Mouse (Mus musculus): ENCODE data around the gene Vmn1r194. TPM values are rescaled to one million over a fixed set of nuclear protein-coding genes. Genes with fewer than 3 reads are reported as not detected.
"Not testable (repeated sequence)": the region's sequence is repeated elsewhere in the genome, so short reads cannot be mapped to it uniquely, and the experiment has no call there.

The Vmn1r194 gene
- polyA plus RNA-seq (2014; fragmentation: Nextera tagmentation; extraction: Ambion mirVana): not detected in 2 replicates

- no peaks in the 10 kb centered on the region for H3K9me3 ChIP-seq (ENCODE audit: control insufficient read depth, low read length)
- ATAC-seq (replicated peaks; ENCODE audit: low FRiP score, low TSS enrichment, low read depth): no peak
- H3K27me3 ChIP-seq (replicated peaks; ENCODE audit: control insufficient read depth, insufficient read depth, low read length): no peaks in the 10 kb centered on the region
- DNase-seq (ENCODE audit: low spot score): no peak
- WGBS: 26% methylated on average over 1 of the region's 1 CpGs
- H3K4me2 ChIP-seq (ENCODE audit: low read length): no peak within 1 kb of the TSS
- no peaks in the 10 kb centered on the region for H3K4me1 ChIP-seq (replicated peaks; ENCODE audit: control insufficient read depth, insufficient read depth, low read length)
- H3K27ac ChIP-seq (ENCODE audit: low read depth): no peak within 1 kb of the TSS
- H3K9ac ChIP-seq (ENCODE audit: low read length): no peak within 1 kb of the TSS
- H3K4me3 ChIP-seq (ENCODE audit: low read depth, low read length): no peak within 1 kb of the TSS
- no peaks in the 10 kb centered on the region for H3K36me3 ChIP-seq (ENCODE audit: control insufficient read depth, insufficient read depth, low read length)
Observed at GRCm38 (mm10) chr13:22243915-22244314, at the start of gene Vmn1r194. TSS of gene Vmn1r194 (plus strand) at chr13:22244215.

GRCm38 (mm10) chr13:22223060-22223459 lies 21.0 kb upstream of the Vmn1r194 start, which contains the start of gene Vmn1r193:
TSS of gene Vmn1r193 (minus strand) at chr13:22223160.
- not testable (repeated sequence) for H3K36me3 ChIP-seq (ENCODE audit: control insufficient read depth, insufficient read depth, low read length); H3K4me2 ChIP-seq (ENCODE audit: low read length); ATAC-seq (replicated peaks; ENCODE audit: low FRiP score, low TSS enrichment, low read depth); H3K9ac ChIP-seq (ENCODE audit: low read length); H3K27me3 ChIP-seq (replicated peaks; ENCODE audit: control insufficient read depth, insufficient read depth, low read length); H3K9me3 ChIP-seq (ENCODE audit: control insufficient read depth, low read length); H3K4me1 ChIP-seq (replicated peaks; ENCODE audit: control insufficient read depth, insufficient read depth, low read length); H3K27ac ChIP-seq (ENCODE audit: low read depth); DNase-seq (ENCODE audit: low spot score); H3K4me3 ChIP-seq (ENCODE audit: low read depth, low read length)
- WGBS: 75% methylated on average over 1 of the region's 1 CpGs

GRCm38 (mm10) chr13:22270222-22270621 lies 26.2 kb downstream of the Vmn1r194 start, which contains the start of gene Vmn1r195:
TSS of gene Vmn1r195 (plus strand) at chr13:22270522.
- H3K9me3 ChIP-seq (ENCODE audit: control insufficient read depth, low read length); ATAC-seq (replicated peaks; ENCODE audit: low FRiP score, low TSS enrichment, low read depth); DNase-seq (ENCODE audit: low spot score); H3K4me2 ChIP-seq (ENCODE audit: low read length); H3K9ac ChIP-seq (ENCODE audit: low read length); H3K36me3 ChIP-seq (ENCODE audit: control insufficient read depth, insufficient read depth, low read length); H3K27me3 ChIP-seq (replicated peaks; ENCODE audit: control insufficient read depth, insufficient read depth, low read length); H3K4me3 ChIP-seq (ENCODE audit: low read depth, low read length); H3K4me1 ChIP-seq (replicated peaks; ENCODE audit: control insufficient read depth, insufficient read depth, low read length); H3K27ac ChIP-seq (ENCODE audit: low read depth): not testable (repeated sequence)
- 98% methylated on average over 1 of the region's 1 CpGs for whole genome bisulfite sequencing

- DNase-seq (ENCODE audit: low spot score): no peak
- ATAC-seq (replicated peaks; ENCODE audit: low FRiP score, low TSS enrichment, low read depth): no peak
- Histone ChIP-seq H3K27ac (ENCODE audit: low read depth) (no peak overlapping the region), H3K27me3 (replicated peaks; ENCODE audit: control insufficient read depth, insufficient read depth, low read length) (no peaks in the 10 kb centered on the region), H3K4me1 (replicated peaks; ENCODE audit: control insufficient read depth, insufficient read depth, low read length) (no peaks in the 10 kb centered on the region), H3K9ac (ENCODE audit: low read length) (no peak overlapping the region), H3K36me3 (ENCODE audit: control insufficient read depth, insufficient read depth, low read length) (no peaks in the 10 kb centered on the region), H3K9me3 (ENCODE audit: control insufficient read depth, low read length) (no peaks in the 10 kb centered on the region), H3K4me3 (ENCODE audit: low read depth, low read length) (no peak overlapping the region), H3K4me2 (ENCODE audit: low read length) (no peak overlapping the region)
- WGBS: 36% methylated on average over 2 of the region's 2 CpGs
Observed at GRCm38 (mm10) chr13:22271721-22272120, 27.7 kb downstream of the Vmn1r194 start.

- H3K27me3 ChIP-seq (replicated peaks; ENCODE audit: control insufficient read depth, insufficient read depth, low read length): no peaks in the 10 kb centered on the region
- H3K9ac ChIP-seq (ENCODE audit: low read length): no peak overlapping the region
- no peak for DNase-seq (ENCODE audit: low spot score)
- ATAC-seq (replicated peaks; ENCODE audit: low FRiP score, low TSS enrichment, low read depth): no peak
- H3K4me1 ChIP-seq (replicated peaks; ENCODE audit: control insufficient read depth, insufficient read depth, low read length): no peaks in the 10 kb centered on the region
- H3K36me3 ChIP-seq (ENCODE audit: control insufficient read depth, insufficient read depth, low read length): no peaks in the 10 kb centered on the region
- no peak overlapping the region for H3K27ac ChIP-seq (ENCODE audit: low read depth)
- no peak overlapping the region for H3K4me2 ChIP-seq (ENCODE audit: low read length)
- no peak overlapping the region for H3K4me3 ChIP-seq (ENCODE audit: low read depth, low read length)
- H3K9me3 ChIP-seq (ENCODE audit: control insufficient read depth, low read length): no peaks in the 10 kb centered on the region
- 55% methylated on average over 2 of the region's 2 CpGs for WGBS
Observed at GRCm38 (mm10) chr13:22284578-22284977, 40.6 kb downstream of the Vmn1r194 start.

- no peaks in the 10 kb centered on the region for H3K4me1 ChIP-seq (replicated peaks; ENCODE audit: control insufficient read depth, insufficient read depth, low read length)
- H3K4me2 ChIP-seq (ENCODE audit: low read length): no peak within 1 kb of the TSS
- H3K27me3 ChIP-seq (replicated peaks; ENCODE audit: control insufficient read depth, insufficient read depth, low read length): no peaks in the 10 kb centered on the region
- H3K27ac ChIP-seq (ENCODE audit: low read depth): no peak within 1 kb of the TSS
- WGBS: 69% methylated on average over 2 of the region's 2 CpGs
- H3K36me3 ChIP-seq (ENCODE audit: control insufficient read depth, insufficient read depth, low read length): no peaks in the 10 kb centered on the region
- no peaks in the 10 kb centered on the region for H3K9me3 ChIP-seq (ENCODE audit: control insufficient read depth, low read length)
- ATAC-seq (replicated peaks; ENCODE audit: low FRiP score, low TSS enrichment, low read depth) (no peak), DNase-seq (ENCODE audit: low spot score) (no peak)
- no peak within 1 kb of the TSS for H3K9ac ChIP-seq (ENCODE audit: low read length)
- H3K4me3 ChIP-seq (ENCODE audit: low read depth, low read length): no peak within 1 kb of the TSS
Observed at GRCm38 (mm10) chr13:22289620-22290019, 45.6 kb downstream of the Vmn1r194 start, which contains the start of gene Vmn1r196. TSS of gene Vmn1r196 (plus strand) at chr13:22289920.

Small RNAs within 50 kb of the gene (microRNA-seq; reads per million reads assigned to microRNA genes)
- gene Gm23282 (not detected), gene Gm25084 (not detected)

Other genes starting within 250 kb of the Vmn1r194 start
- 0.46 and 1.1 TPM in 2 replicates for gene Prss16, start 234.5 kb upstream of the Vmn1r194 start, polyA plus RNA-seq (2014; fragmentation: Nextera tagmentation; extraction: Ambion mirVana)
- 11.8 and 19.7 TPM in 2 replicates for gene Hist1h2ah, start 208.6 kb upstream of the Vmn1r194 start, polyA plus RNA-seq (2014; fragmentation: Nextera tagmentation; extraction: Ambion mirVana)
- 5.2 and 7.5 TPM in 2 replicates for gene Hist1h2bk, start 208.3 kb upstream of the Vmn1r194 start, polyA plus RNA-seq (2014; fragmentation: Nextera tagmentation; extraction: Ambion mirVana)
- gene Hist1h4i, start 202.9 kb upstream of the Vmn1r194 start, polyA plus RNA-seq (2014; fragmentation: Nextera tagmentation; extraction: Ambion mirVana): 18.9 and 19.6 TPM in 2 replicates
- 47.9 and 67.6 TPM in 2 replicates for gene Hist1h2ag, start 201.3 kb upstream of the Vmn1r194 start, polyA plus RNA-seq (2014; fragmentation: Nextera tagmentation; extraction: Ambion mirVana)
- gene Hist1h2bj, start 201.0 kb upstream of the Vmn1r194 start, polyA plus RNA-seq (2014; fragmentation: Nextera tagmentation; extraction: Ambion mirVana): 10.2 and 14.0 TPM in 2 replicates
- not detected in 2 replicates for gene Vmn1r188, start 159.8 kb upstream of the Vmn1r194 start, polyA plus RNA-seq (2014; fragmentation: Nextera tagmentation; extraction: Ambion mirVana)
- not detected in 2 replicates for gene Vmn1r189, start 138.4 kb upstream of the Vmn1r194 start, polyA plus RNA-seq (2014; fragmentation: Nextera tagmentation; extraction: Ambion mirVana)
- gene Vmn1r191, start 60.2 kb upstream of the Vmn1r194 start, polyA plus RNA-seq (2014; fragmentation: Nextera tagmentation; extraction: Ambion mirVana): not detected in 2 replicates
- gene Vmn1r192, start 53.1 kb upstream of the Vmn1r194 start, polyA plus RNA-seq (2014; fragmentation: Nextera tagmentation; extraction: Ambion mirVana): not detected in 2 replicates
- not detected in 2 replicates for gene Vmn1r193, start 21.1 kb upstream of the Vmn1r194 start, polyA plus RNA-seq (2014; fragmentation: Nextera tagmentation; extraction: Ambion mirVana)
- gene Vmn1r195, start 26.3 kb downstream of the Vmn1r194 start, polyA plus RNA-seq (2014; fragmentation: Nextera tagmentation; extraction: Ambion mirVana): not detected in 2 replicates
- gene Vmn1r196, start 45.7 kb downstream of the Vmn1r194 start, polyA plus RNA-seq (2014; fragmentation: Nextera tagmentation; extraction: Ambion mirVana): not detected in 2 replicates
- not detected in 2 replicates for gene Vmn1r197, start 80.4 kb downstream of the Vmn1r194 start, polyA plus RNA-seq (2014; fragmentation: Nextera tagmentation; extraction: Ambion mirVana)
- not detected in 2 replicates for gene Vmn1r198, start 106.1 kb downstream of the Vmn1r194 start, polyA plus RNA-seq (2014; fragmentation: Nextera tagmentation; extraction: Ambion mirVana)
- gene Vmn1r199, start 135.6 kb downstream of the Vmn1r194 start, polyA plus RNA-seq (2014; fragmentation: Nextera tagmentation; extraction: Ambion mirVana): not detected in 2 replicates
- gene Vmn1r200, start 146.2 kb downstream of the Vmn1r194 start, polyA plus RNA-seq (2014; fragmentation: Nextera tagmentation; extraction: Ambion mirVana): not detected in 2 replicates
- not detected in 2 replicates for gene Vmn1r201, start 227.7 kb downstream of the Vmn1r194 start, polyA plus RNA-seq (2014; fragmentation: Nextera tagmentation; extraction: Ambion mirVana)